Mouse (Mus musculus) neural tube, embryonic 14.5 days (tissue): Measurements from ENCODE around the gene Atxn2. TPM values are rescaled to one million over a fixed set of nuclear protein-coding genes. Genes with fewer than 3 reads are reported as not detected.
"Not testable (repeated sequence)": the region's sequence is repeated elsewhere in the genome, so short reads cannot be mapped to it uniquely, and the experiment has no call there.

Experiments
- ATAC-seq: fragments of 200-750 bp; cut with Nextera tagmentation; 2 replicates; pipeline ENCODE4 v1.8.0; 2017; ENCODE audit warnings: low read depth, mild to moderate bottlenecking, moderate TSS enrichment, moderate library complexity
- H3K27ac ChIP-seq: fragments of 300-500 bp; sonication (generic); 2 replicates; pipeline ENCODE4 v1.5.1; 2014; ENCODE audit warnings: low read depth, mild to moderate bottlenecking, control low read depth, low read length, moderate library complexity, mixed read lengths
- H3K27me3 ChIP-seq: fragments of 300-500 bp; sonication (generic); 2 replicates; pipeline ENCODE4 v1.6.1; 2014; ENCODE audit warnings: low read length; ENCODE audit not compliant: control insufficient read depth, insufficient read depth
- H3K36me3 ChIP-seq: fragments of 300-500 bp; sonication (generic); 2 replicates; pipeline ENCODE4 v1.6.1; 2014; ENCODE audit warnings: low read length, mixed read lengths; ENCODE audit not compliant: control insufficient read depth, insufficient read depth
- H3K4me1 ChIP-seq: fragments of 300-500 bp; sonication (generic); 2 replicates; pipeline ENCODE4 v1.6.1; 2014; ENCODE audit warnings: low read length; ENCODE audit not compliant: control insufficient read depth, insufficient read depth
- H3K4me2 ChIP-seq: fragments of 300-500 bp; sonication (generic); 2 replicates; pipeline ENCODE4 v1.6.1; 2014; ENCODE audit warnings: mild to moderate bottlenecking, low read depth, low read length, control low read depth
- H3K4me3 ChIP-seq: fragments of 300-500 bp; sonication (generic); 2 replicates; pipeline ENCODE4 v1.5.1; 2014; ENCODE audit warnings: low read depth, low read length, control low read depth, mixed read lengths
- H3K9ac ChIP-seq: fragments of 300-500 bp; sonication (generic); replicated peaks from 2 replicates; pipeline ENCODE4 v1.6.1; 2014; ENCODE audit warnings: low read depth, mild to moderate bottlenecking, control low read depth, low read length, mixed read lengths
- H3K9me3 ChIP-seq: fragments of 300-500 bp; sonication (generic); 2 replicates; pipeline ENCODE4 v1.6.1; 2016; ENCODE audit warnings: low read length; ENCODE audit not compliant: control insufficient read depth
- WGBS: fragments of 180-500 bp; shearing (Covaris S2); extraction: QIAGEN DNeasy Blood & Tissue Kit; methylation state at CpG from one replicate; pipeline ENCODE4 v1.1.7; 2014; 5-methylcytosine and 5-hydroxymethylcytosine counted together
- polyA plus RNA-seq: library from polyadenylated mRNA; unstranded; fragments of >200 nt; fragmentation: Nextera tagmentation; extraction: Ambion mirVana; gene quantifications from 2 replicates; pipeline ENCODE4 v1.2.1, GENCODE M21; 2014

Atxn2 gene
- polyA plus RNA-seq, 1 experiment from 2014 or later = 94.8 TPM

DNA sequence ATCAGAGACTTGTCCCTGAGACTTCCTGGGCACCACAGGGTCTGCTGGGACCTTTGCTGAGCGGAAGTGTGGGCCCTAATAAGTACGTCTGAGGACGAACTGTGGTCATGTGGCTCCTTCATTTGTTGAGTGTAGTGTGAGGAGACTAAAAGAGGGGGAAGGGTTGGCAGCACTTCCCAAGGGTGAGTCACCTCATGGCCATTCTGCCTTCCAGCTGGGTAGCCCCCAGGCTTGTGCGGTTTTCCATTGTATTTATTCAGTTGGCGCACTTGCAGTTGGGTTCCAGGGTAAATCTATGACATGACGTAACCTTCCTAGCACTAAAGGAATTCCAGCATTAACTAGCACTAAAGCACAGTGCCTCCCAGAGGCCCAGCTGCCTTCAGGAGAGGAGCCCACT, 25.6 kb upstream of the Atxn2 start:
- no peak for ATAC-seq
- no peak overlapping the region for H3K4me3 ChIP-seq
- H3K27me3 ChIP-seq = no peaks in the 10 kb centered on the region
- H3K9ac ChIP-seq = no peak overlapping the region
- peaks cover 52% of the 10 kb centered on the region for H3K36me3 ChIP-seq
- no peak overlapping the region for H3K27ac ChIP-seq
- no peaks in the 10 kb centered on the region for H3K4me1 ChIP-seq
- no peak overlapping the region for H3K4me2 ChIP-seq
- H3K9me3 ChIP-seq = no peaks in the 10 kb centered on the region
- 83% methylated on average over 6 of the region's 6 CpGs for WGBS

DNA sequence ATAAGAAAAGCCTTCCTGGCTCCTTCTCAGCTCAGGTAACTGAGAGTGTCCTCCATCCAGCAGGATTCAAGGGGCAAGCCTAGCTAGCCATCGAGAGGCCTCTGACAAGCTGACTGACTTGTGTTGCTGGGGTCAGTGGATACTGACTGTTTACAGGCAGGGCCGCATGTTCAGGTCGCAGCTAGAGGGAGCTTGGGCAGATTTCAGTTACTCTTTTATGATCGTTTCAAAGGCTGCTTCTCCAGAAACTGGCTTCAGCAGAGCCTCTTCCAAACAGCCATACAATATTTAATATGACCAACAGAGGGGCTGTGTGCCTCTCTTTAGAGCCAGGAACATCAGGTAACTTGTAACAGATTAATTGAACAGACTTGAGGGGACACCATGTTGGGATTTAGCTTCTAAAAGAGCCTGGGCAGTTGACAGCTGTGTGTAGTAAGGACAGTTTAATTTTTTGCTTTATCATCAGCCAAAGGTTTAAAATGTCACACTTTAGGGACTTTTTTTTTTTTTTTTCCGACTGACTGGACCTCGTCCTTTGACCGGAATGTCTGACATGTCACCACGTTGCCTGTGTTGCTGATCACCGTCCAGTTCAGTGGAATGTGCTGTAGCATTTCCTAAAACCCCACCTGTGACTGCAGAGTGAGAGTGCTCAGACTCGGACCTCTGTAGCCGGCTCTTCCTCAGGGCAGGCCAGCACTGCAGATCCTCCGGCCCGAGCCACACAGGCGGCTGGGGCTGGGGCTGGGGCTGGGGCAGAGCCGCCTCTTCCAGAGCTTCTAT, 24.8 kb upstream of the Atxn2 start:
- Histone ChIP-seq H3K27me3 (no peaks in the 10 kb centered on the region), H3K27ac (no peak overlapping the region), H3K9ac (no peak overlapping the region), H3K9me3 (no peaks in the 10 kb centered on the region), H3K36me3 (peaks cover 44% of the 10 kb centered on the region), H3K4me1 (no peaks in the 10 kb centered on the region), H3K4me3 (no peak overlapping the region), H3K4me2 (no peak overlapping the region)
- no peak for ATAC-seq
- WGBS = 81% methylated on average over 15 of the region's 15 CpGs

DNA sequence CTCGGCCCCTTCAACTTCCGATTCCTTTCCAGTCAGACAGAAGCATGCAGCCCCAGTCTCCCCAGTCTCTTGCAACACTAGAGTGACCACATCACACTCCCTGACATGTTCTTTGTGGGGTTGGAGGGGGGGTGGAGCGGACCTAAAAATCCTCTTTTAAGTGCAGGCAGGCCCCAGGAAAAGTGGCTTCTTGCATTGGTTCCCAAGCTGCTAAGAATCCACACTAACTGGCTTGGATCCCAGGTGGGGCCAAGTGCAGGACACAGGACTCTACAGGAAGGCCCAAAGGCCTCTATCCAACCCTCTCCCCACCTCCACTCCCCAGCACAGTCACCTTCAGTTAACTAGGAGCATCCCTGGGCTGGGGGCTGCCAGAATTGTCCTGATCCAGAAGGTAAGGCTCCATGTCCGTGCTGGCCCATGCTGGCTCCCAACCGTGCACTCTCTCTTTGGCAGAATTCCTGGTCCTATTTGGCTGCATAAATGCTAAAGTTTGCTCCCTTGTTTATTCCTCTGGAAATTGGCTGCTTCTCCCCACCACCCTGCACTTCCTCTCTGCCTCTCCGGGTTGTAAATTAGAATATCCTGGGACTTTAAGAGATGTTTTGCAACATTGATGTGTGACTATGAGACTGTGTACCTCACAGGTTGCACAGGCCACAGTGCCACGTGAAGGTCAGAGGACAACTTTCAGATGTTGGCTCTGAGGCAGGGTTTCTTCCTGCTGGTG, 20.5 kb upstream of the Atxn2 start:
- no peaks in the 10 kb centered on the region for H3K27me3 ChIP-seq
- H3K4me2 ChIP-seq = no peak overlapping the region
- no peak overlapping the region for H3K4me3 ChIP-seq
- no peak overlapping the region for H3K9ac ChIP-seq
- peaks cover 14% of the 10 kb centered on the region for H3K36me3 ChIP-seq
- H3K4me1 ChIP-seq = no peaks in the 10 kb centered on the region
- H3K27ac ChIP-seq = no peak overlapping the region
- no peak for ATAC-seq
- WGBS = 77% methylated on average over 7 of the region's 7 CpGs
- H3K9me3 ChIP-seq = no peaks in the 10 kb centered on the region

DNA sequence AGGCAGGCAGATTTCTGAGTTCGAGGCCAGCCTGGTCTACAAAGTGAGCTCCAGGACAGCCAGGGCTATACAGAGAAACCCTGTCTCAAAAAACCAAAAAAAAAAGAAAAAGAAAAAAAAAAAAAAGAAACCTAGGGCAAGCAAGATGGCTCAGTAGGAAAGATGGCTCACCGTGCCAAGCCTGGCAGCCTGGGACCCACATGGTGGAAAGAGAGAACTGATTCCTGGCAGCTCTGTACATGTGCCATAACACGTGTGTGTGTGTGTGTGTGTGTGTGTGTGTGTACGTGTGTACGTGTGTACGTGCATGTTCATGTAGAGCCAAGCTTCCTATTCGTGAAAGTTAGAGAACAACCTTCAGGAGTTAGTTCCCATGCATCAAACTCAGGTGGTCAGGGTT, 19.7 kb upstream of the Atxn2 start:
- H3K27ac ChIP-seq, H3K27me3 ChIP-seq, ATAC-seq, H3K9me3 ChIP-seq, H3K4me2 ChIP-seq, H3K36me3 ChIP-seq, H3K4me3 ChIP-seq, H3K9ac ChIP-seq, H3K4me1 ChIP-seq: not testable (repeated sequence)
- 96% methylated on average over 7 of the region's 7 CpGs for WGBS

DNA sequence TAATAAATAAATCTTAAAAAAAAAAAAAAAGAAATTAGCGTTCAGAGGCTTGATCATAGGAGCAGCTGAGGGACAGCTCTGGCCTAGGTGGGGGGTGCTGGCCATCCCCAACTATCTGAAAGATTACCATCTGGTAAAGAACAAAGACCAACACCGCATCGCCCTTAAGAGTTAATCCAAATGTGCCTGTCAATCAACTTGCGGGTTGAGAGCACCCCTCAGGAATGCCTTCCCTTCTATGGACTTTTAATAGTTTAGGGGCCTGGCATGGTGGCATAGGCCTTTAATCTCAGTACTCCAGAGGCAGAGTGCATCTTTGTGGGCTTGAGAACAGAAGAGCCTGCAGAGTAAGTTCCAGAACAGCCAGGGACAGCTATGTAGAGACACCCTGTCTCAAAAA, 18.2 kb upstream of the Atxn2 start:
- Histone ChIP-seq H3K4me1 (no peaks in the 10 kb centered on the region), H3K9ac (no peak overlapping the region), H3K27me3 (no peaks in the 10 kb centered on the region), H3K4me2 (no peak overlapping the region), H3K27ac (no peak overlapping the region), H3K36me3 (no peaks in the 10 kb centered on the region), H3K4me3 (no peak overlapping the region), H3K9me3 (no peaks in the 10 kb centered on the region)
- WGBS = 95% methylated on average over 4 of the region's 4 CpGs
- no peak for ATAC-seq

DNA sequence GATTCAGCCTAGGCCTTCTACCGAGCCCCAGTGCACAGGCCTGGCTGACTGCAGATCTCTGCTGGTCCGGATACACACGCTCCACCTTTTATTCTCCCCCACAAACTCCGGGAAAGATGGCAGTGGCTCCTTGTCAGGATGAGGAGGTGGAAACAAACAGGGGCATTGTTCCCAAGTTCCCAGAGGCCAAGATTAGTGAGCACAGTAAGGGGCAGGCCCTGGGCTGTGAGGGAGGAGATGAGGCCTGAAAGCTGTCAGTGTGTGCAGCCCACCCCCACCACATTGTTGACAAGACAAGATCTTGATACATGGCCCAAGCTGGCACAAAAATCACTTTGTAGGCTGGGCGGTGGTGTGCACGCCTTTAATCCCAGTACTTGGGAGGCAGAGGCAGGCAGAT, 14.4 kb upstream of the Atxn2 start:
- Histone ChIP-seq H3K27ac (no peak overlapping the region), H3K4me2 (no peak overlapping the region), H3K9ac (no peak overlapping the region), H3K9me3 (no peaks in the 10 kb centered on the region), H3K36me3 (no peaks in the 10 kb centered on the region), H3K4me1 (no peaks in the 10 kb centered on the region), H3K4me3 (no peak overlapping the region), H3K27me3 (no peaks in the 10 kb centered on the region)
- WGBS = 53% methylated on average over 6 of the region's 6 CpGs
- no peak for ATAC-seq

DNA sequence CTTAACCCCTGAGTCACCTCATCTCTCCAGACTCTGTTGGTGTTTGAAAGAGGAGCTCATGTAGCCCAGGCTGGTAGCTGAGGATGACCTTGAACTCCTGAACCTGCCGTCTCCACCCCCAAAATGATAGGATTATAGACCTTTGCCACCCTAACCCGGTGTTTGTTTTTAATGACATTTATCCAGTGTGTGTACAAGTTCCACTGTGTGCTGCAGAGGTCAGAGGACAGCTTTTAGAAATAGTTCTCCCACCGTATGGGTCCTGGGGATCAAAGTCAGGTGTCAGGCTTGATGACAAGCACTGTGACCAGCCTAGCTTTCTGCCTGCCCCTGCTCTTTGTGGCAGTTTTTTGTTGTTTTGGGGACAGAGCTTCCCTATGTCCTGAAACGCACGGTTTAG, 11.2 kb upstream of the Atxn2 start:
- no peaks in the 10 kb centered on the region for H3K9me3 ChIP-seq
- H3K4me3 ChIP-seq = no peak overlapping the region
- no peaks in the 10 kb centered on the region for H3K4me1 ChIP-seq
- H3K27ac ChIP-seq = no peak overlapping the region
- ATAC-seq = no peak
- no peak overlapping the region for H3K9ac ChIP-seq
- no peaks in the 10 kb centered on the region for H3K36me3 ChIP-seq
- 63% methylated on average over 5 of the region's 5 CpGs for WGBS
- H3K27me3 ChIP-seq = no peaks in the 10 kb centered on the region
- H3K4me2 ChIP-seq = no peak overlapping the region

DNA sequence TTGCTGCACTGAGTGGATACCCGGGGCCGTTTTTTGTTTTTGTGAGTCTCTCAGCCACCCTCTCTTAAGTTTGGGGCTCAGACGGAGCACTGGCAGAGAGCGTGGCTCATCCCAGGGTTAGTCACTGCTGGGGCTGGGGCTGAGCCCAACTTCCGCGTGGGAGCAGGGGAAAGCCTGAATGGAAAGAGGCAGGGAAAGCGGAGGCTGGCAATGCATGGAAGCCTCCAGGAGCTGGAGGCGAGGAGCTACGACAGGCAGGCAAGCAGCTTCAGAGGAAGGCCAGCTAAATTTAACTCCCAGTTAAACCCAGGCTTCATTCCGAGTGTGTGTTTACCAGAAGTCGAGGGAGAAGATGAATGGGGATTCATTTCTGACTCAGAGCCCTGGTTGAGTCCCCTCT, 10.6 kb upstream of the Atxn2 start:
- H3K9me3 ChIP-seq = no peaks in the 10 kb centered on the region
- H3K4me1 ChIP-seq = no peaks in the 10 kb centered on the region
- ATAC-seq = no peak
- no peaks in the 10 kb centered on the region for H3K27me3 ChIP-seq
- no peak overlapping the region for H3K9ac ChIP-seq
- no peak overlapping the region for H3K4me2 ChIP-seq
- H3K27ac ChIP-seq = no peak overlapping the region
- no peaks in the 10 kb centered on the region for H3K36me3 ChIP-seq
- 31% methylated on average over 11 of the region's 11 CpGs for WGBS
- no peak overlapping the region for H3K4me3 ChIP-seq

DNA sequence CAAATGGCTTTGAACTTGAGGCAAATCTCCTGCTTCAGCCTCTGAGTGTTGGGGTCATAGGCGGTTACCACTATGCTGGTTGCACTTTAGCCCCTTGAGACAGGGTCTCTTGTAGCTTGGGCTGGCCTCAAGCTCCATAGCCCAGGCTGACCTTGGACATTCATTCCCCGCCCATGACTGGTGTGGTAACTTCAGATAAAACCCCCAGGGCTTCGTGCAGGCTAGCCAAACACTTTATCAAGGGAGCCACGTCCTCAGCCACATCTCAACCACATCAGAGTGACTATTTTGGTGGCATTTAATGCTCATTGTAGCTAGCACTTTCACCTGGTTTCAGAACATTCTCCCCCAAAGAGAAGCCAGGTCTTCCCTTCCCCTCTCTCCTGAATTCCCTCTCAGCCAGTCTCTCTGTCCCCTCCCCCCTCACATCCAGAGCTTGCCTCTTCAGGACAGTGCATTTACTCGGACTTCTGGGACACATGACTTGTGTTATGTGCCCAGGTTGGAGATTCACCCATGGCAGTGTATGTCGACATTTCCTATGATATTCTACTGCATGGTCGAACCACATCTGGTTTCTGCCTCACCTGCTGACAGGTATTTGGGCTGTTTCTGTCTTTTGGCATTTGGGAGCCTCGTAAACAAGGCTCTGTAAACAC, 9.9 kb upstream of the Atxn2 start:
- Histone ChIP-seq H3K27ac (no peak overlapping the region), H3K36me3 (no peaks in the 10 kb centered on the region), H3K4me2 (no peak overlapping the region), H3K4me1 (no peaks in the 10 kb centered on the region), H3K9me3 (no peaks in the 10 kb centered on the region), H3K27me3 (no peaks in the 10 kb centered on the region), H3K9ac (no peak overlapping the region), H3K4me3 (no peak overlapping the region)
- no peak for ATAC-seq
- 68% methylated on average over 8 of the region's 8 CpGs for WGBS
